Mouse (Mus musculus): ENCODE data around the gene Ceacam1. TPM values are rescaled to one million over a fixed set of nuclear protein-coding genes. Genes with fewer than 3 reads are reported as not detected.

Gene Ceacam1
- polyA plus RNA-seq (2012; rRNA removed; ENCODE audit: low replicate concordance), result 13.7 and 21.6 TPM in 2 replicates

DNA sequence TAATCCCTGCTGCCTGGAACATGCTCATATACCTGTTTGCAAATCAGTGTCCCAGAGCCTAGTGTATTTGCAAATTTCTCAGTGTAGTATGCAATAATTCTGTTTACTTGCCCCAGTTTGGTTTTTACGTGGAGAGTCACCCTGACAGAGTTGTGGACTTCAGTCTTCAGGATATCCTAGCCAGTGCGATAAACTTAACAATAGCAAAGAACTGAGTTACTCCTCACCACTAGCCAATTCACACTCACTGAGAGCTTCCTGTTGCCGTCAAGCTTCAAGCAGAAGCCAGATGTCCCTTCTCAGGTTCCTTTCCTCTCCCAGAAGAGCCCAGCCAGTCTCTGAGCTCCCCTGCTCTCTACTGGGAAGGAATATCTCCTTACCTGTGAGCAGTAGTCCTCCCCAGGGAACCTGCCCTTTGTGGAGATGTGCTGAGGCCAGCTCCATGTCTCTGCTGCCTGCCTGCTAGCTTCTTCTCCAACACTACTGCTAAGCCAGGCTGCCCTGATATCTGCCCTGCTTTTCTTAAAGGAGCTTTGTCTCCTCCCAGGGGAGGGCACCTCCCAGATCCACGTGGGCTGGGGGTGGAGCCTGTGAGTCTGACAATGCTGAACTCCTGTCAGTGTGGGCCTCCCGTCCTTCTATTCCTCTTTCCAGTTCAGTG, at the start of gene Ceacam1:
Gene Ceacam1 (minus strand): TSS at position 513 of the 661 bp plus-strand sequence.

DNA sequence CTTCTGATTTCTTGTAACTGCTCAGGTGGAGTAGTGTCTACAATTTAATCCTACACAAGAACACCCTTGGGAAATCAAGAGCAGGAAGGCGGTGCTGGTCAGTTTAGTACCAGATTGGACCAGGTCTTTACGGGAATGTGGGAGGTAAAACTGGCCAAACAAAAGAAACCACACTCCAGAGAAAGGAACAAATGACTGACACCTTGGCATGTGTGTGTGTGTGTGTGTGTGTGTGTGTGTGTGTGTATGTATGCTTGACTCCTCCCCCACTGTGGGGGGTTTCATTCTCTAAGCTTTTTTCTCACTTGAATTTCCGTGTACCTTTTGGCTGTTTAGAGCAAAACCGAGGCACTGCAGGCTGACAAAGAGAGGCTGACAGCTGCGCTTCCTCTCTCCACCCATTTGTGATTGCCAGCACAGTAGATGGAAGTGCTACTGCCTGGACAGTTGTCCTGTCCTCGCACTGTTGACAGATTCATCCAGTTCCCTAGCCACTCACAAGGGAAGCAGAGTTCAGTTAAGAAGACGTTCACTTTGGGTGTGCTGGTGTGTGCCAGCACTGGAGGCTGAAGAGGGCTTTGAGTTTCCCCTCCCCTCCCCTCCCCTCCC, 64.5 kb downstream of the Ceacam1 start, which contains the start of gene Cxcl17:
Gene Cxcl17 (minus strand): TSS at position 54 of the 609 bp plus-strand sequence.

Other genes starting within 250 kb of the Ceacam1 start
- gene Gsk3a, start 239.8 kb downstream of the Ceacam1 start, polyA plus RNA-seq (2012; rRNA removed; ENCODE audit: low replicate concordance), result 97.7 and 141 TPM in 2 replicates
- 14.5 and 48.6 TPM in 2 replicates for gene Erf, start 226.8 kb downstream of the Ceacam1 start, polyA plus RNA-seq (2012; rRNA removed; ENCODE audit: low replicate concordance)
- gene Cic, start 209.9 kb downstream of the Ceacam1 start, polyA plus RNA-seq (2012; rRNA removed; ENCODE audit: low replicate concordance), result 48.8 and 107 TPM in 2 replicates
- 8.8 and 65.1 TPM in 2 replicates for gene Pafah1b3, start 179.6 kb downstream of the Ceacam1 start, polyA plus RNA-seq (2012; rRNA removed; ENCODE audit: low replicate concordance)
- 0.13 TPM in 1 of 2 replicates, not detected in the other for gene Prr19, start 176.2 kb downstream of the Ceacam1 start, polyA plus RNA-seq (2012; rRNA removed; ENCODE audit: low replicate concordance)
- gene Tmem145, start 171.5 kb downstream of the Ceacam1 start, polyA plus RNA-seq (2012; rRNA removed; ENCODE audit: low replicate concordance), result 0.10 TPM in 1 of 2 replicates, not detected in the other
- 43.2 and 55.7 TPM in 2 replicates for gene Megf8, start 160.4 kb downstream of the Ceacam1 start, polyA plus RNA-seq (2012; rRNA removed; ENCODE audit: low replicate concordance)
- not detected in 2 replicates for gene Cnfn, start 107.9 kb downstream of the Ceacam1 start, polyA plus RNA-seq (2012; rRNA removed; ENCODE audit: low replicate concordance)
- gene Lipe, start 78.9 kb downstream of the Ceacam1 start, polyA plus RNA-seq (2012; rRNA removed; ENCODE audit: low replicate concordance), result 510 and 1,790 TPM in 2 replicates
- gene Cxcl17, start 64.7 kb downstream of the Ceacam1 start, polyA plus RNA-seq (2012; rRNA removed; ENCODE audit: low replicate concordance), result 0.17 and 33.5 TPM in 2 replicates
- gene Ceacam2, start 62.3 kb upstream of the Ceacam1 start, polyA plus RNA-seq (2012; rRNA removed; ENCODE audit: low replicate concordance), result 0.14 and 0.29 TPM in 2 replicates
- gene Erich4, start 138.3 kb upstream of the Ceacam1 start, polyA plus RNA-seq (2012; rRNA removed; ENCODE audit: low replicate concordance), result 0.18 TPM in 1 of 2 replicates, not detected in the other
- gene Dmac2, start 141.8 kb upstream of the Ceacam1 start, polyA plus RNA-seq (2012; rRNA removed; ENCODE audit: low replicate concordance), result 33.4 and 43.7 TPM in 2 replicates
- 16.1 and 17.9 TPM in 2 replicates for gene B3gnt8, start 149.1 kb upstream of the Ceacam1 start, polyA plus RNA-seq (2012; rRNA removed; ENCODE audit: low replicate concordance)
- gene Bckdha, start 181.4 kb upstream of the Ceacam1 start, polyA plus RNA-seq (2012; rRNA removed; ENCODE audit: low replicate concordance), result 292 and 459 TPM in 2 replicates
- 72.4 and 79.6 TPM in 2 replicates for gene Exosc5, start 181.6 kb upstream of the Ceacam1 start, polyA plus RNA-seq (2012; rRNA removed; ENCODE audit: low replicate concordance)
- 1.4 and 2.1 TPM in 2 replicates for gene Tmem91, start 197.6 kb upstream of the Ceacam1 start, polyA plus RNA-seq (2012; rRNA removed; ENCODE audit: low replicate concordance)
- gene B9d2, start 203.2 kb upstream of the Ceacam1 start, polyA plus RNA-seq (2012; rRNA removed; ENCODE audit: low replicate concordance), result 35.0 and 43.1 TPM in 2 replicates
- 33.7 and 48.0 TPM in 2 replicates for gene Tgfb1, start 209.4 kb upstream of the Ceacam1 start, polyA plus RNA-seq (2012; rRNA removed; ENCODE audit: low replicate concordance)
- 48.8 and 69.9 TPM in 2 replicates for gene Ccdc97, start 241.5 kb upstream of the Ceacam1 start, polyA plus RNA-seq (2012; rRNA removed; ENCODE audit: low replicate concordance)

Measured in subcutaneous adipose tissue, adult 2 months (tissue).